Mouse (Mus musculus): ENCODE measurements around the gene Itpkb. TPM values are rescaled to one million over a fixed set of nuclear protein-coding genes. Genes with fewer than 3 reads are reported as not detected.
A peak's percentile ranks its signal among the peaks of the same experiment; 100 is the strongest.

Gene Itpkb
- polyA plus RNA-seq, 1 experiment: 14.9 TPM

DNA sequence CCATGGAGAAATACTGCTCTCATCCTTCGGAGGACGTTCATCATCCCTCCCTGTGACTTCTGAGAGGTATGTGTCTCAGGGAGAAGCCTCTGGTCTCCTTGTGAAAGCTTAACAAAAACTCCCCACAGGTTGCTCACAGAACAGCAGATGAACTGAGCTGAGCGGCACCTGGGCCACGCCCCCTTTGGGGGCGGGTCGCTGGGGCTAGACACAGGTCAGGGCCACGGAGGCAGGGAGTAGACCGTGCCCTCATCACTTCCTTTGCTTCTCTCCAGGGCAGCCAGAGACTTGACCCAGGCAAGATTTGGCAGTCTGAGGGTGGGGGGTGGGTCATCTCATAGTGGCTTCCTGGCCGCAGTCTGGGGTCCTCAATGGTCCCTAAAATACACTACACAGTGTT lies 104.6 kb downstream of the Itpkb start:
- no peak overlapping the region for H3K4me3 ChIP-seq (ENCODE audit: insufficient read depth, low read depth, low read length)
- WGBS: 13% methylated on average over 9 of the region's 9 CpGs

DNA sequence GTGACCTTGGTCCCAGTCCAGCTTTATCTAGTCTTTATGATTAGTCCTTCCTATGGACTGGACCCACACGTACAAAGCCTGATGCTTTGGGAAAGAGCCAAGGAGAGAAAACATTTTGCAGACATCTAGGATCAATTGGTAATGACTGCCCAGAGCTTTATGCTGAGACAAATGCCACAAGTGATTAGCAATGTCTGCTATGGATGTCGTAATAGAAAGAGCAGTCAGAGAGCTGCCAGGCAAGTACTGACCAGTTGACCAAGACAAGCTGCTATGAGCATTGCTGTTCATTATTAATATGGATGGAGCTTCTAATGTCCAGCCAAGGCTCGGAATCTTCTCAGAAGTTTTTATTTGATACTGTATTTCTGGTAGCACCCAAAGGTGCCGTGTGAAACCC lies 109.2 kb downstream of the Itpkb start:
- no peaks in the 10 kb centered on the region for H3K4me1 ChIP-seq (ENCODE audit: control insufficient read depth, insufficient read depth, low read length)
- WGBS: 79% methylated on average over 4 of the region's 4 CpGs
- no peak for DNase-seq
- no peak overlapping the region for H3K4me3 ChIP-seq (ENCODE audit: insufficient read depth, low read depth, low read length)
- H3K27ac ChIP-seq (ENCODE audit: insufficient read depth, low read depth, low read length): no peak overlapping the region
- H3K27me3 ChIP-seq (replicated peaks; ENCODE audit: control insufficient read depth, insufficient read depth, low read length): no peaks in the 10 kb centered on the region
- H3K36me3 ChIP-seq (ENCODE audit: control insufficient read depth, insufficient read depth, low read length): no peaks in the 10 kb centered on the region
- no peak for TF ChIP-seq POLR2A (IDR thresholded peaks at IDR 0.05; ENCODE audit: low read depth, low read length)

More for the DNA sequence above, 104.6 kb downstream of the Itpkb start:
- no peak for TF ChIP-seq POLR2A (IDR thresholded peaks at IDR 0.05; ENCODE audit: low read depth, low read length)
- TF ChIP-seq CTCF (conservative IDR thresholded peaks at IDR 0.05; ENCODE audit: insufficient read depth, insufficient read length, low read depth, low read length): no peak
- no peak for DNase-seq
- no peak overlapping the region for H3K27ac ChIP-seq (ENCODE audit: insufficient read depth, low read depth, low read length)
- no peaks in the 10 kb centered on the region for H3K27me3 ChIP-seq (replicated peaks; ENCODE audit: control insufficient read depth, insufficient read depth, low read length)
- H3K4me1 ChIP-seq (ENCODE audit: control insufficient read depth, insufficient read depth, low read length): no peaks in the 10 kb centered on the region
- no peaks in the 10 kb centered on the region for H3K36me3 ChIP-seq (ENCODE audit: control insufficient read depth, insufficient read depth, low read length)

DNA sequence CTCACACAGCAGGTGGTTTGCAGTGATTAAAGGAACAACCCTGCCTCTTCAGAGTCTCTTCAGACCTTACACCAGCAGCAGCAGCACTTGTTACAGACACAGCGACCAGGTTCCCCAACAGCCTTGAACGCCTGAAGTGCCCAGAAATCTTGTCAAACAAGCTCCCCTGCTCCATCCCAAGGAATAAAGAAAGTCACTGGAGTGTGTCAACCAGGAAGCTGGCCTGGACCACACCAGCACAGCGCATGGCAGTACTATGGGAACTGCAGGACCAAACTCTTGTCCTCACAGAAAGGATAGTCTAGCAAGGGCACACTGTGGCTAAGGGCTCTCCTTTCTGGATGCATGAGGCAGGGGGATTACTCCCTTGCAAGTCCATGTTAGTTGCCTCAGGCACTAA lies 114.1 kb downstream of the Itpkb start:
- 59% methylated on average over 3 of the region's 3 CpGs for WGBS
- H3K27ac ChIP-seq (ENCODE audit: insufficient read depth, low read depth, low read length): no peak overlapping the region

DNA sequence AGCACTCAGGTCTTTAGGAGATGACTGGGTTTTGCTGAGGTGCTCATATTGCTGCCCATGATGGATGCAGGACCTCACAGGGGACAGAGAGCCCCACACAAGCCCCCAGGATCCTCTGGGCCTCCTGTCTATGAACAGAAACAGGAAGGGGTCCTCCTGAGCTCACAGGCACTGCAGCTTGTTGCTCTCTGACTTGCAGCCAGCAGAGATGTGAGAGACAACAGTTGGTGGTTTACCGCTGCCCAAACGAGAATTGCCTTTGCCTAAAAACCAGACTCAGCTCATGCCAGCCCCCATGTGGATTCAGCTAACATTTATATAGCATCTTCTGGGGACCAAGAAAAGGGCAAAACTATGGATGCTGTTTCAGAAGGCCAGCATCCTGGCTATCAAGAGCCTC lies 119.4 kb downstream of the Itpkb start:
- WGBS: 74% methylated on average over 2 of the region's 2 CpGs
- no peak for DNase-seq
- H3K27me3 ChIP-seq (replicated peaks; ENCODE audit: control insufficient read depth, insufficient read depth, low read length): no peaks in the 10 kb centered on the region
- no peak overlapping the region for H3K27ac ChIP-seq (ENCODE audit: insufficient read depth, low read depth, low read length)
- H3K36me3 ChIP-seq (ENCODE audit: control insufficient read depth, insufficient read depth, low read length): no peaks in the 10 kb centered on the region
- TF ChIP-seq CTCF (conservative IDR thresholded peaks at IDR 0.05; ENCODE audit: insufficient read depth, insufficient read length, low read depth, low read length): no peak
- TF ChIP-seq POLR2A (IDR thresholded peaks at IDR 0.05; ENCODE audit: low read depth, low read length): no peak
- no peak overlapping the region for H3K4me3 ChIP-seq (ENCODE audit: insufficient read depth, low read depth, low read length)
- H3K4me1 ChIP-seq (ENCODE audit: control insufficient read depth, insufficient read depth, low read length): no peaks in the 10 kb centered on the region

More for the DNA sequence above, 114.1 kb downstream of the Itpkb start:
- TF ChIP-seq POLR2A (IDR thresholded peaks at IDR 0.05; ENCODE audit: low read depth, low read length): no peak
- TF ChIP-seq CTCF (conservative IDR thresholded peaks at IDR 0.05; ENCODE audit: insufficient read depth, insufficient read length, low read depth, low read length): no peak
- Histone ChIP-seq H3K36me3 (ENCODE audit: control insufficient read depth, insufficient read depth, low read length) (no peaks in the 10 kb centered on the region), H3K4me1 (ENCODE audit: control insufficient read depth, insufficient read depth, low read length) (no peaks in the 10 kb centered on the region), H3K4me3 (ENCODE audit: insufficient read depth, low read depth, low read length) (no peak overlapping the region), H3K27me3 (replicated peaks; ENCODE audit: control insufficient read depth, insufficient read depth, low read length) (no peaks in the 10 kb centered on the region)
- no peak for DNase-seq

DNA sequence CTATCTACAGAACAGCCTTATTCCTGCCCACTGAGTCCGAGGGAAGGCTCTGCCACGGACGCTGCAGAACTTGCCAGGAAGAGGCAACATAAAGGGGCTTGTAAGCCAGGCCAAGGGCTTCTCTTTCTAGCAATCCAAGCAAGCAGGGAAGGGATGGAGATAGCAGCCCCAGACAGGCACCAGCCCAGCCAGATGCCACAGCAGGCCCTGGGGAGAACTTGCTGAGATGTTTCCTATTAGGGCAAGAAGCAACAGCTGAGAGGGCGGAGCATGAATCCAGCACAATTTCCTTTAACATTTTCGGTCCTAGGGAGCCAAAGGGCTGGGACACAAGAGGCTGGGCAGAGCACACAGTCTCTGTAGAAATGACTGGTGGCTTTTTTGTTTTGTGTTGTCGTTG lies 128.0 kb downstream of the Itpkb start:
- Histone ChIP-seq H3K4me3 (ENCODE audit: insufficient read depth, low read depth, low read length) (no peak overlapping the region), H3K4me1 (ENCODE audit: control insufficient read depth, insufficient read depth, low read length) (no peaks in the 10 kb centered on the region), H3K36me3 (ENCODE audit: control insufficient read depth, insufficient read depth, low read length) (no peaks in the 10 kb centered on the region), H3K27me3 (replicated peaks; ENCODE audit: control insufficient read depth, insufficient read depth, low read length) (no peaks in the 10 kb centered on the region), H3K27ac (ENCODE audit: insufficient read depth, low read depth, low read length) (no peak overlapping the region)
- DNase-seq: peak; percentile 48
- WGBS: 55% methylated on average over 6 of the region's 6 CpGs
- no peak for TF ChIP-seq POLR2A (IDR thresholded peaks at IDR 0.05; ENCODE audit: low read depth, low read length)
- TF ChIP-seq CTCF (conservative IDR thresholded peaks at IDR 0.05; ENCODE audit: insufficient read depth, insufficient read length, low read depth, low read length): no peak

DNA sequence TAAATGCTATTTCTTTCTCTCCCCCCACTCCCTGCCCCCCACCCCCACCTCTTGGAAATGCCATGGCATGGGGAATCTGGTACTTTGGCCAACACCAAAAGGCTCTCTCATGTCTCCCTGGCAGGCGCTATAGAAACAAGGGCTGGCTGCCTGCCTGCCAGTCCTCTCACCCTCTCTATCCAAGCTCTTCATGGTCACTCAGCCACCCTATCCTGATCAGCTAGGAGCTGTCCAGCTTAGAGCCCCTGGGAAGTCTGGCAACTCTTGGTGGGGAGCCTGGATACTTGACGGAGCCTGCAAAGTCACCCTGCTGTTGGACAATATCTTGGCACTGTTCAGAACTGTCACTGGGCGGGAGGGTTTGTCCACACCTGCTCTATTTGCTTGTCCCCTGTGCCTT lies 128.4 kb downstream of the Itpkb start:
- Histone ChIP-seq H3K27me3 (replicated peaks; ENCODE audit: control insufficient read depth, insufficient read depth, low read length) (no peaks in the 10 kb centered on the region), H3K4me3 (ENCODE audit: insufficient read depth, low read depth, low read length) (no peak overlapping the region), H3K27ac (ENCODE audit: insufficient read depth, low read depth, low read length) (no peak overlapping the region), H3K36me3 (ENCODE audit: control insufficient read depth, insufficient read depth, low read length) (no peaks in the 10 kb centered on the region), H3K4me1 (ENCODE audit: control insufficient read depth, insufficient read depth, low read length) (no peaks in the 10 kb centered on the region)
- no peak for DNase-seq
- no peak for TF ChIP-seq POLR2A (IDR thresholded peaks at IDR 0.05; ENCODE audit: low read depth, low read length)
- no peak for TF ChIP-seq CTCF (conservative IDR thresholded peaks at IDR 0.05; ENCODE audit: insufficient read depth, insufficient read length, low read depth, low read length)
- 61% methylated on average over 3 of the region's 3 CpGs for WGBS

DNA sequence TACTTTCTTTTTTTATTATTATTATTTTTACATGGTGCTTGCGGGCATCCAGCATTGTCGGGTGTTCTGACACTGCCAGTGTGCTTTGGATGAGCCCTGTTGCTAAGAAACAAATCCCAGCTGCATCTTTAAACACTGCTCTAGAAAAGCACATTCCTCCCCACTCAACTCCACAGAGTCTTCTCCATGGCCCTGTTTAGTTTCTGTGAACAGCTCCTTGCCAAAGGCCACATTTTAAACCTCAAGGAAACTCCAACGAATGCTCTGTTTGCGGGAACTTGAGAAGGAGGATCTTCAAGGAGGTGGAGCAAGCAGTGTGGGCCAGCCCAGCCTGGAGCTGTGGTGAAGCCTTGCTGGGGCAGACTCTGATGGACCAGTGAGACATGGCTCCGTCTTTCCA lies 130.4 kb downstream of the Itpkb start:
- Histone ChIP-seq H3K27ac (ENCODE audit: insufficient read depth, low read depth, low read length) (no peak overlapping the region), H3K36me3 (ENCODE audit: control insufficient read depth, insufficient read depth, low read length) (no peaks in the 10 kb centered on the region), H3K4me1 (ENCODE audit: control insufficient read depth, insufficient read depth, low read length) (no peaks in the 10 kb centered on the region), H3K4me3 (ENCODE audit: insufficient read depth, low read depth, low read length) (no peak overlapping the region), H3K27me3 (replicated peaks; ENCODE audit: control insufficient read depth, insufficient read depth, low read length) (no peaks in the 10 kb centered on the region)
- peak; percentile 14 for DNase-seq
- TF ChIP-seq CTCF (conservative IDR thresholded peaks at IDR 0.05; ENCODE audit: insufficient read depth, insufficient read length, low read depth, low read length) (no peak), POLR2A (IDR thresholded peaks at IDR 0.05; ENCODE audit: low read depth, low read length) (no peak)
- WGBS: 44% methylated on average over 5 of the region's 5 CpGs

DNA sequence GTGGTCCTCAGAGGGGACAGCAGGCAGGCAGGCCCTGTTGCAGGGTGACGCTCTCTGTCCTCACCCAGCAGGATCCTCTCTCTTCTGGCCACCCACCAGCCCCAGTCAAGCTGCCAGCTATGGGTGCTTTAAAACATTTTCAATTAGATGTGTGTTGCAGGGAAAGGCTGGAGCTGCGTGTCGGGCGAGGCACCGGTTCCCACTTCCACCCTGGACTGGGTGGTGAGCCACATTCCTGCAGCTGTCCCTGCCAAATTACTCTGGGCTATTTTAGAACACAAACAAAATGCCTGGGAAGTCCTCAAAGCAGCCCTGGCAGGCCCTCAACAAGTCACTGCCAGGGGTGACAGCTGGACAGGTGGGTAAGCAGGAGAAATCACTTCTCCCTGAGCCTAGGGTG lies 132.1 kb downstream of the Itpkb start:
- Histone ChIP-seq H3K27ac (ENCODE audit: insufficient read depth, low read depth, low read length) (no peak overlapping the region), H3K27me3 (replicated peaks; ENCODE audit: control insufficient read depth, insufficient read depth, low read length) (no peaks in the 10 kb centered on the region), H3K36me3 (ENCODE audit: control insufficient read depth, insufficient read depth, low read length) (no peaks in the 10 kb centered on the region), H3K4me1 (ENCODE audit: control insufficient read depth, insufficient read depth, low read length) (no peaks in the 10 kb centered on the region), H3K4me3 (ENCODE audit: insufficient read depth, low read depth, low read length) (no peak overlapping the region)
- 71% methylated on average over 5 of the region's 5 CpGs for WGBS
- TF ChIP-seq POLR2A (IDR thresholded peaks at IDR 0.05; ENCODE audit: low read depth, low read length) (no peak), CTCF (conservative IDR thresholded peaks at IDR 0.05; ENCODE audit: insufficient read depth, insufficient read length, low read depth, low read length) (no peak)
- peak; percentile 2 for DNase-seq
